Mouse (Mus musculus): ENCODE measurements around the gene Nrxn1. TPM values are rescaled to one million over a fixed set of nuclear protein-coding genes. Genes with fewer than 3 reads are reported as not detected.

Gene Nrxn1
- total RNA-seq, 2 experiments from 2014 or later: 1.2 to 2.0 TPM

- no peak for DNase-seq (ENCODE audit: low spot score)
- intact Hi-C loops (cut with DNase I): no loop called here
Observed at GRCm38 (mm10) chr17:90054312-90054711, 1038.6 kb downstream of the Nrxn1 start.

- intact Hi-C loops (cut with DNase I): no loop called here
Observed at GRCm38 (mm10) chr17:90039316-90039715, 1053.6 kb downstream of the Nrxn1 start.

DNA sequence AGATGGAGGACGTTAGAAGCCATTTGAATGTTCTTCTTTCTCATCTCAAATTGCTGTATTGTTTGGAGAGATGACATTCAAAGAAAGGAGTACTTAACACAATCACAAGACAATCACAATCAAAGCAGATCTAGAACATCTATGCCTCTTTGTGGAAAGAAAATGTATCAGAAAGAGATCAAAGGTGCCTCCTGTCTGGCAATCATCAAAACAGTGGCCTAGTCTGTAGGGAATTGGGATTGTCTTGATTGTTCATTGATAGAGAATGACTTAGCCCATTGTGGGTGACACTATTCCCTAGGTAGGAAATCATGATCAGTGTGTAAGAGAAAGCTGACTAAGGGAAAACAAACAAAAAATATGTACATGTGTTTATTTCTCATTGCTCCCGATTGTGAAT is 1060.5 kb downstream of the Nrxn1 start:
- no peak for DNase-seq (ENCODE audit: low spot score)
- intact Hi-C loops (cut with DNase I): no loop called here

More at GRCm38 (mm10) chr17:90039316-90039715, 1053.6 kb downstream of the Nrxn1 start:
- no peak for DNase-seq (ENCODE audit: low spot score)

DNA sequence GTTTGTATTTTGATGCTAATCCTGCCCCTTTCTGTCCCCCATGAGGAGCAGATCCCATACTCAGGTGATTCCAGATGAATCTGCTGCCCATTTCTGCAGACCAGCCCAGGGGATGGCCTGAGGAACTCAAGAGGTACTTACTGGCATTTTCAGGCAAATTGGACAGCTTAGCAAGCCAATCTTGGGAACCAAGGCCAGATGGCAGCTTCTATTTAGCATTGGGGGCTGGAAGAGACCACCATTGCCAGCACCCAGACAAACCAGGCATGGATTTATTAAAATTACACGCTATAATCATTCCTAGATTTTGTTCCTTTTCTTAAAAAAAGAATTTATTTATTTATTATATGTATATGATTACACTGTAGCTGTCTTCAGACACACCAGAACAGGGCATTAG is 1076.2 kb downstream of the Nrxn1 start:
- intact Hi-C loops (cut with DNase I): no loop called here
- no peak for DNase-seq (ENCODE audit: low spot score)

- DNase-seq (ENCODE audit: low spot score): no peak
- intact Hi-C loops (cut with DNase I): no loop called here
Observed at GRCm38 (mm10) chr17:90011761-90012160, 1081.1 kb downstream of the Nrxn1 start.

DNA sequence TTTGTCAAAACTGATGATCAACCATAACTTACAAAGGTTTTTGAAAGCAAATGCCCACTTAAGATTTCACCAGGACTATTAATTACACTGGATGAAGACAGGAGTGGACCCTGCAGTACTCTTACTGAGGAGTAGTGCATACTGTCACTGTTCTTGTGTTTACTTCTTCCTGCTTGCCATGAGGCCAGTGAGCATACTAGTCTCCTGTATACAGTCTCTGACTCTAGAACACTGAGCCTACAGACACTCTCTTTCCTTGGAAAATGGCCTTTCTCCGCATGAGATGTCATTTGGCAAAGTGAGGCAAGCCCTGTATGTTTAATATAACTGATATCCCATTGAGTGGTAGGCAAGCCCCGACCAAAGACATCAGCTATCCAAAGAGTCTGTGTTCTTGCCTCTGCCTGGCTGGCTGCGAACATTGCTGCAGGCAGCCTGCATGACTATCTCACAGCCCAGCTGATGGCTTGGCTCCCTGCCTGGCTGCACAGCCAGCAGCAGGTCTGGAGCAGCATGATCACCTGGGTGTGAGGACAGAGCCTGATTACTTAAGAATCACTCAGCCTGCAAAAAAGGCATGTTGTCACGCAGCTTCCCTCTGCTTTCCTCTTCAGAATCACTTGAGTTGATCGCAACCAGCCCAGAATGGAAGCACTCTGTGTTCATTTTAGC is 1085.3 kb downstream of the Nrxn1 start:
- intact Hi-C loops (cut with DNase I): no loop called here
- DNase-seq (ENCODE audit: low spot score): no peak

DNA sequence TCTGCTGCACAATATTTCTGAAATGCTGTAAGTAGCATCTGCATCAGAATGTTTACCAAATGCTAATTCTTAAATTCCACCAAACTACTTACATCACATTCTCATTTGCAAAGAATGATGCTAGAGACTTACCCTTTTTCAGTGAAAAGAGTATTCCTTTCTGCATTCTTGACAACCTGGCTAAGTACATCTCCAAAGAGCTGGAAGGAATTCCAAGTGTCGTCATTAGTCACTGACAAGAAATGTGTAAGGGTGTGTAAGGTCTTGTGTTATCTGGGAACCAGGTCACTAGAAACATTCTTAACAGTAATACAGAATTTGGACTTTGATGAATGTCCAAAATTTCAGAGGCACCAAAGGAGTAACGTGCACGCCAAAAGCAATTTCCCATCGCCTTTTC is 1102.2 kb downstream of the Nrxn1 start:
- DNase-seq (ENCODE audit: low spot score): no peak
- intact Hi-C loops (cut with DNase I): no loop called here

Small RNA genes lying within 50 kb of the gene (microRNA-seq; reads per million reads assigned to microRNA genes)
- gene Gm24510 (not detected), gene Gm27475 (not detected), gene Gm47307 (not detected)

Measured in heart, postnatal 25 days (tissue).